Mouse (Mus musculus) ES-E14 (cell line): ENCODE data around the gene Dpm1. TPM values are rescaled to one million over a fixed set of nuclear protein-coding genes. Genes with fewer than 3 reads are reported as not detected.
A peak's percentile ranks its signal among the peaks of the same experiment; 100 is the strongest.

Source experiments
- DNase-seq: peaks from one replicate; pipeline ENCODE4 v3.0.0-alpha.2; 2013; ENCODE audit warnings: low read depth, low spot score
- H3K27ac ChIP-seq: 2 replicates; pipeline ENCODE4 v1.5.1; 2012; ENCODE audit warnings: low read depth, mild to moderate bottlenecking, low read length, moderate library complexity, mixed read lengths; ENCODE audit not compliant: poor library complexity, insufficient read depth, severe bottlenecking
- H3K36me3 ChIP-seq: 2 replicates; pipeline ENCODE4 v1.6.1; 2012; ENCODE audit warnings: mild to moderate bottlenecking, low read length, moderate library complexity, mixed read lengths; ENCODE audit not compliant: control insufficient read depth, poor library complexity, insufficient read depth, severe bottlenecking
- H3K4me1 ChIP-seq, 2 experiments: fragments of 150-350 bp in 1 of 2; sonication (generic) in 1 of 2; 2 replicates each; pipeline ENCODE4 v1.6.1; 2012; ENCODE audit warnings: low read length in 2 of 2, mild to moderate bottlenecking in 1 of 2, mixed read lengths in 1 of 2; ENCODE audit not compliant: control insufficient read depth in 2 of 2, insufficient read depth in 2 of 2, poor library complexity in 1 of 2
- H3K4me3 ChIP-seq, 2 experiments: fragments of 150-350 bp in 1 of 2; sonication (generic) in 1 of 2; 2 replicates each; pipeline ENCODE4 v1.5.1; 2012; ENCODE audit warnings: low read length in 2 of 2, low read depth in 1 of 2, mild to moderate bottlenecking in 1 of 2, mixed read lengths in 1 of 2; ENCODE audit not compliant: insufficient read depth in 1 of 2, poor library complexity in 1 of 2, severe bottlenecking in 1 of 2
- H3K9ac ChIP-seq: 2 replicates; pipeline ENCODE4 v1.6.1; 2012; ENCODE audit warnings: low read depth, mild to moderate bottlenecking, low read length, mixed read lengths; ENCODE audit not compliant: poor library complexity, insufficient read depth, severe bottlenecking
- H3K9me3 ChIP-seq: fragments of 150-350 bp; sonication (generic); 2 replicates; pipeline ENCODE4 v1.6.1; 2012; ENCODE audit warnings: low read depth, mild to moderate bottlenecking, low read length; ENCODE audit not compliant: control insufficient read depth, insufficient read depth
- CHD2 ChIP-seq: IDR thresholded peaks from 2 replicates; pipeline ENCODE4 v1.6.1; 2014; ENCODE audit warnings: mild to moderate bottlenecking, low read depth, low read length, inconsistent platforms
- HCFC1 ChIP-seq: IDR thresholded peaks from 2 replicates; pipeline ENCODE4 v1.6.1; 2012; ENCODE audit warnings: low read length, inconsistent platforms, borderline replicate concordance; ENCODE audit not compliant: insufficient read depth
- MAFK ChIP-seq: IDR thresholded peaks from 2 replicates; pipeline ENCODE4 v1.6.1; 2014; ENCODE audit warnings: mild to moderate bottlenecking, low read depth, low read length, inconsistent platforms; ENCODE audit not compliant: insufficient read depth
- ZC3H11A ChIP-seq: IDR thresholded peaks from 2 replicates; pipeline ENCODE4 v1.6.1; 2012; ENCODE audit warnings: low read depth, mild to moderate bottlenecking, inconsistent platforms, low read length, borderline replicate concordance
- ZNF384 ChIP-seq: IDR thresholded peaks from 2 replicates; pipeline ENCODE4 v1.6.1; 2012; ENCODE audit warnings: low read depth, low read length, inconsistent platforms
- in situ Hi-C, 2 experiments: fragments of 600-800 bp; cut with MboI; formaldehyde crosslinking; loops; one replicate each; pipeline ENCODE4 v1.15.1; 2025; ENCODE audit warnings: low sequenced_read_pairs in 2 of 2, inconsistent platforms in 1 of 2; ENCODE audit not compliant: unreplicated experiment in 2 of 2
- total RNA-seq: library from RNA; depleted of rRNA; stranded (reverse); fragments of 300-350 nt; gene quantifications from 2 replicates; pipeline ENCODE4 v1.2.3, GENCODE M21; 2012

Dpm1 gene
- total RNA-seq, 1 experiment: 47.3 TPM

DNA sequence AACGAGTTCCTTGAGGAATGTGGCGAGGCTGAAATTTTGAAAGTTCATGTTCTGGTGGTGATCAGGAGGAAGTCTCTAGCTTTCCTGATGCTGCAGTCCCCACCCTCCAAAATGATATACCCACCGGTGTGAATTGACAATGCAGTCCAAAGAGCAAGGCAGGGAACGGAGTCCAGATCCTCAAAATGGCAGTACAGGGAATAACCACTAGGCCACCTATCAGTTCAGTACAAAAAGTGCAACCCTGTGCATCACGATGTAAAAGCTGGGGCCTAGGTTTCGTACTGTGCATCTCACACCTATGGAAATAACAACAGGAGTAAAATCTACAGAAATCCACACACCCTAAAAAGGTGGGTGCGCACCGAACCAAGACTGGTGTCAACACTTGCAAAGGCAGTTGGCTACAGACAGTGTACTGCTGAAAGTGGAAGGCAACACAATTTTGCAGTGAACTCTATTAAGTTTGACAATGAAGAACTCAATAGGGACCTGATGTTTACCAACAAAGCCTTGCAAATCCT lies 25.9 kb downstream of the Dpm1 start:
- TF ChIP-seq ZNF384: no peak
- no peak for TF ChIP-seq CHD2
- no peak for TF ChIP-seq MAFK
- TF ChIP-seq ZC3H11A: no peak
- TF ChIP-seq HCFC1: no peak
- Histone ChIP-seq H3K27ac (no peak overlapping the region), H3K36me3 (peaks cover 8% of the 10 kb centered on the region)

GRCm38 (mm10) chr2:168200014-168200691 lies 30.2 kb downstream of the Dpm1 start:
- peaks cover 6 to 8% of the 10 kb centered on the region in 2 experiments; a peak in 3 of 4 replicates for H3K4me1 ChIP-seq
- H3K4me3 ChIP-seq: no peak overlapping the region
- in situ Hi-C loops: loop anchor here in 1 of 2 experiments (10.0 kb wide), 1 partner anchor 75 kb away; no protein-coding TSS in a partner anchor
- 0 out of 2 replicates have a peak, but pooled peaks have one; percentile 15 for TF ChIP-seq ZNF384
- no peak for TF ChIP-seq CHD2
- H3K9me3 ChIP-seq: no peaks in the 10 kb centered on the region
- peaks cover 8% of the 10 kb centered on the region for H3K36me3 ChIP-seq
- 0 out of 2 replicates have a peak overlapping the region, but pooled peaks have one; percentile 11 for H3K9ac ChIP-seq
- no peak for DNase-seq
- H3K27ac ChIP-seq: no peak overlapping the region

More for the DNA sequence above, 25.9 kb downstream of the Dpm1 start:
- H3K4me1 ChIP-seq: peaks cover 2 to 9% of the 10 kb centered on the region in 2 experiments; a peak in 3 of 4 replicates
- H3K9ac ChIP-seq: no peak overlapping the region; the same call in 1 of the 2 replicates
- H3K9me3 ChIP-seq: no peaks in the 10 kb centered on the region
- DNase-seq: no peak
- peak overlapping the region; percentile 52 to 89; a peak in 3 of 4 replicates for H3K4me3 ChIP-seq
- in situ Hi-C loops: loop anchor here in 1 of 2 experiments (10.0 kb wide), 1 partner anchor 80 kb away; no protein-coding TSS in a partner anchor

GRCm38 (mm10) chr2:168199476-168199875 lies 30.9 kb downstream of the Dpm1 start:
- no peak overlapping the region for H3K9ac ChIP-seq
- no peak overlapping the region for H3K4me3 ChIP-seq
- H3K36me3 ChIP-seq: peaks cover 5% of the 10 kb centered on the region
- no peaks in the 10 kb centered on the region for H3K9me3 ChIP-seq
- no peak for DNase-seq
- H3K27ac ChIP-seq: no peak overlapping the region
- TF ChIP-seq ZNF384 (no peak), ZC3H11A (no peak)
- peaks cover 4 to 6% of the 10 kb centered on the region in 2 experiments for H3K4me1 ChIP-seq
- in situ Hi-C loops: no loop called here

GRCm38 (mm10) chr2:168198421-168198820 lies 32.0 kb downstream of the Dpm1 start:
- peaks cover 3% of the 10 kb centered on the region for H3K36me3 ChIP-seq

More at GRCm38 (mm10) chr2:168198421-168198820, 32.0 kb downstream of the Dpm1 start:
- Histone ChIP-seq H3K4me3 (no peak overlapping the region), H3K4me1 (peaks cover 4 to 6% of the 10 kb centered on the region in 2 experiments), H3K9ac (no peak overlapping the region), H3K9me3 (no peaks in the 10 kb centered on the region), H3K27ac (no peak overlapping the region)
- TF ChIP-seq MAFK: no peak
- TF ChIP-seq ZNF384: no peak
- no peak for TF ChIP-seq HCFC1
- TF ChIP-seq CHD2: no peak
- no peak for TF ChIP-seq ZC3H11A
- in situ Hi-C loops: no loop called here
- DNase-seq: no peak
